Comparison of ENCODE assay signal across 10 mouse cellular contexts in genomic region chr9:117400262-117400671, GRCm38 (mm10).
A peak's percentile ranks its signal among the peaks of the same experiment; 100 is the strongest.
DNase-seq lines count a peak whose midpoint lies in the region; ATAC-seq and TF ChIP-seq lines count a peak whose summit lies in the region.
"Had no signal": no experiment of that assay in that cellular context is flagged by ENCODE, and none has a peak within 500 bp of the region (broad histone marks: within the 10 kb centered on the region; RNA-seq: fewer than 3 reads in every experiment).

No protein-coding gene starts in this region.

- H3K36me3 ChIP-seq in kidney, embryonic 15.5 days: no peaks in the 10 kb centered on the region
- no peaks in the 10 kb centered on the region for H3K36me3 ChIP-seq in intestine, embryonic 15.5 days

- TF ChIP-seq CTCF in brain, embryonic 14.5 days (IDR thresholded peaks at IDR 0.05; ENCODE audit: borderline replicate concordance, extremely low read depth, insufficient read depth, insufficient read length): no peak

- no peak overlapping the region for H3K9ac ChIP-seq in kidney, embryonic 15.5 days
- no peak overlapping the region for H3K9ac ChIP-seq in intestine, embryonic 15.5 days

- no peaks in the 10 kb centered on the region for H3K9me3 ChIP-seq in kidney, embryonic 15.5 days (replicated peaks)
- no peaks in the 10 kb centered on the region for H3K9me3 ChIP-seq in intestine, embryonic 15.5 days

- no peak overlapping the region for H3K27ac ChIP-seq in kidney, embryonic 15.5 days
- H3K27ac ChIP-seq in intestine, embryonic 15.5 days: no peak overlapping the region

- no peaks in the 10 kb centered on the region for H3K27me3 ChIP-seq in kidney, embryonic 15.5 days
- H3K27me3 ChIP-seq in intestine, embryonic 15.5 days (replicated peaks): no peaks in the 10 kb centered on the region

- intact Hi-C loops in left cerebral cortex, postnatal 36 days (cut with DNase I): no loop called here

- H3K4me1 ChIP-seq in kidney, embryonic 15.5 days: peaks cover 13% of the 10 kb centered on the region
- no peaks in the 10 kb centered on the region for H3K4me1 ChIP-seq in intestine, embryonic 15.5 days (replicated peaks)

- no peak for DNase-seq in kidney, adult 18-20 months
- DNase-seq in brain, embryonic 14.5 days (ENCODE audit: low read depth): peak; percentile 51
- no peak for DNase-seq in left cerebral cortex, adult 9 months (ENCODE audit: low spot score in 2 of 2)
- DNase-seq in left cerebral cortex, postnatal 36 days (ENCODE audit: low spot score in 2 of 2): no peak
- no peak for DNase-seq in ovary, adult 18-20 months (ENCODE audit: low spot score)
- DNase-seq: gastrocnemius, postnatal 14 days; heart, postnatal 14 days had no signal

- 6% methylated on average over 7 of the region's 7 CpGs for WGBS in kidney, embryonic 15.5 days
- WGBS in intestine, embryonic 15.5 days: 20% methylated on average over 7 of the region's 7 CpGs

- no peak overlapping the region for H3K4me3 ChIP-seq in kidney, embryonic 15.5 days (replicated peaks)
- H3K4me3 ChIP-seq in intestine, embryonic 15.5 days (replicated peaks): no peak overlapping the region

- peak overlapping the region; percentile 25 for H3K4me2 ChIP-seq in kidney, embryonic 15.5 days
- no peak overlapping the region for H3K4me2 ChIP-seq in intestine, embryonic 15.5 days (replicated peaks)

- TF ChIP-seq POLR2A in brain, embryonic 14.5 days (IDR thresholded peaks at IDR 0.05; ENCODE audit: borderline replicate concordance, extremely low read depth, insufficient read depth, insufficient read length, poor library complexity, severe bottlenecking): no peak

- ATAC-seq in kidney, embryonic 15.5 days (replicated peaks; ENCODE audit: low FRiP score): peak; percentile 52; the same call in 1 of the 2 replicates
- ATAC-seq in intestine, embryonic 15.5 days: peak; percentile 73
- peak; percentile 47 for ATAC-seq in megakaryocyte, adult 5-6 weeks (ENCODE audit: poor library complexity, severe bottlenecking)
